Mouse (Mus musculus) bone marrow, adult 2 months (tissue): Measurements from ENCODE around the gene Ppp4r3a.

ENCODE experiments used
- CTCF ChIP-seq: fragments of 200-500 bp; IDR thresholded peaks from 2 replicates; pipeline ENCODE4 v1.5.1; 2011; ENCODE audit warnings: low read length, control low read depth; ENCODE audit not compliant: control insufficient read depth, insufficient read depth
- POLR2A ChIP-seq: fragments of 200-500 bp; IDR thresholded peaks from 2 replicates; pipeline ENCODE4 v1.6.1; 2011; ENCODE audit warnings: low read depth, mild to moderate bottlenecking, control low read depth, low read length, borderline replicate concordance; ENCODE audit not compliant: control insufficient read depth

- TF ChIP-seq CTCF (no peak), POLR2A (no peak)
Measured at GRCm38 (mm10) chr12:101021484-101022226, 61.8 kb downstream of the Ppp4r3a start.
